Mouse (Mus musculus): ENCODE measurements around the gene Pp2d1. TPM values are rescaled to one million over a fixed set of nuclear protein-coding genes. Genes with fewer than 3 reads are reported as not detected.
A peak's percentile ranks its signal among the peaks of the same experiment; 100 is the strongest.

Gene Pp2d1
- polyA plus RNA-seq, 1 experiment from 2014 or later: 0.32 TPM

- Histone ChIP-seq H3K9me3 (ENCODE audit: control insufficient read depth, low read length) (no peaks in the 10 kb centered on the region), H3K4me1 (ENCODE audit: control insufficient read depth in 2 of 2, insufficient read depth in 2 of 2, low read length in 2 of 2) (peaks cover 17 to 45% of the 10 kb centered on the region in 2 experiments), H3K9ac (ENCODE audit: low read length) (peak overlapping the region; percentile 97), H3K4me2 (ENCODE audit: low read length) (peak overlapping the region; percentile 84), H3K36me3 (ENCODE audit: control insufficient read depth, insufficient read depth, low read length) (no peaks in the 10 kb centered on the region), H3K27ac (replicated peaks in 1 of 2; ENCODE audit: control insufficient read depth in 1 of 2, insufficient read depth in 1 of 2, low read depth in 2 of 2, low read length in 2 of 2) (peak overlapping the region; percentile 85 to 99), H3K27me3 (ENCODE audit: control insufficient read depth, insufficient read depth, low read length) (no peaks in the 10 kb centered on the region), H3K4me3 (ENCODE audit: control insufficient read depth in 1 of 2, insufficient read depth in 1 of 2, low read depth in 1 of 2, low read length in 2 of 2) (no peak overlapping the region; a peak in 1 of 4 replicates)
- WGBS: 7% methylated on average over 10 of the region's 10 CpGs
- ATAC-seq (ENCODE audit: insufficient number of reproducible peaks, insufficient read depth, low FRiP score, low read depth): no peak
Measured at GRCm38 (mm10) chr17:53570361-53570875, 31.2 kb upstream of the Pp2d1 start.

- peak overlapping the region; percentile 22 to 30; a peak in 3 of 4 replicates for H3K4me3 ChIP-seq (ENCODE audit: control insufficient read depth in 1 of 2, insufficient read depth in 1 of 2, low read depth in 1 of 2, low read length in 2 of 2)
- peak overlapping the region; percentile 97 for H3K9ac ChIP-seq (ENCODE audit: low read length)
- whole genome bisulfite sequencing: 22% methylated on average over 6 of the region's 6 CpGs
- H3K27me3 ChIP-seq (ENCODE audit: control insufficient read depth, insufficient read depth, low read length): no peaks in the 10 kb centered on the region
- H3K4me2 ChIP-seq (ENCODE audit: low read length): peak overlapping the region; percentile 84
- no peak for ATAC-seq (ENCODE audit: insufficient number of reproducible peaks, insufficient read depth, low FRiP score, low read depth)
- peak overlapping the region; percentile 85 to 99 for H3K27ac ChIP-seq (replicated peaks in 1 of 2; ENCODE audit: control insufficient read depth in 1 of 2, insufficient read depth in 1 of 2, low read depth in 2 of 2, low read length in 2 of 2)
- H3K9me3 ChIP-seq (ENCODE audit: control insufficient read depth, low read length): no peaks in the 10 kb centered on the region
- peaks cover 17 to 45% of the 10 kb centered on the region in 2 experiments for H3K4me1 ChIP-seq (ENCODE audit: control insufficient read depth in 2 of 2, insufficient read depth in 2 of 2, low read length in 2 of 2)
- H3K36me3 ChIP-seq (ENCODE audit: control insufficient read depth, insufficient read depth, low read length): no peaks in the 10 kb centered on the region
Measured at GRCm38 (mm10) chr17:53569829-53570228, 30.6 kb upstream of the Pp2d1 start.

GRCm38 (mm10) chr17:53568734-53569386, 29.6 kb upstream of the Pp2d1 start:
- Histone ChIP-seq H3K27ac (replicated peaks in 1 of 2; ENCODE audit: control insufficient read depth in 1 of 2, insufficient read depth in 1 of 2, low read depth in 2 of 2, low read length in 2 of 2) (peak overlapping the region; percentile 94 to 99), H3K27me3 (ENCODE audit: control insufficient read depth, insufficient read depth, low read length) (no peaks in the 10 kb centered on the region), H3K36me3 (ENCODE audit: control insufficient read depth, insufficient read depth, low read length) (no peaks in the 10 kb centered on the region), H3K9ac (ENCODE audit: low read length) (peak overlapping the region; percentile 97), H3K4me2 (ENCODE audit: low read length) (peak overlapping the region; percentile 84), H3K4me3 (ENCODE audit: control insufficient read depth in 1 of 2, insufficient read depth in 1 of 2, low read depth in 1 of 2, low read length in 2 of 2) (peak overlapping the region; percentile 87), H3K4me1 (ENCODE audit: control insufficient read depth in 2 of 2, insufficient read depth in 2 of 2, low read length in 2 of 2) (peaks cover 17 to 45% of the 10 kb centered on the region in 2 experiments), H3K9me3 (ENCODE audit: control insufficient read depth, low read length) (no peaks in the 10 kb centered on the region)
- ATAC-seq (ENCODE audit: insufficient number of reproducible peaks, insufficient read depth, low FRiP score, low read depth): no peak
- WGBS: 34% methylated on average over 8 of the region's 8 CpGs

GRCm38 (mm10) chr17:53568118-53568517, 28.9 kb upstream of the Pp2d1 start:
- peak overlapping the region; percentile 94 to 99 for H3K27ac ChIP-seq (replicated peaks in 1 of 2; ENCODE audit: control insufficient read depth in 1 of 2, insufficient read depth in 1 of 2, low read depth in 2 of 2, low read length in 2 of 2)
- ATAC-seq (ENCODE audit: insufficient number of reproducible peaks, insufficient read depth, low FRiP score, low read depth): peak; percentile 82
- peak overlapping the region; percentile 97 for H3K9ac ChIP-seq (ENCODE audit: low read length)
- peaks cover 13 to 40% of the 10 kb centered on the region in 2 experiments for H3K4me1 ChIP-seq (ENCODE audit: control insufficient read depth in 2 of 2, insufficient read depth in 2 of 2, low read length in 2 of 2)
- WGBS: 1% methylated on average over 15 of the region's 15 CpGs
- no peaks in the 10 kb centered on the region for H3K9me3 ChIP-seq (ENCODE audit: control insufficient read depth, low read length)
- H3K4me3 ChIP-seq (ENCODE audit: control insufficient read depth in 1 of 2, insufficient read depth in 1 of 2, low read depth in 1 of 2, low read length in 2 of 2): peak overlapping the region; percentile 87
- H3K27me3 ChIP-seq (ENCODE audit: control insufficient read depth, insufficient read depth, low read length): no peaks in the 10 kb centered on the region
- no peaks in the 10 kb centered on the region for H3K36me3 ChIP-seq (ENCODE audit: control insufficient read depth, insufficient read depth, low read length)
- peak overlapping the region; percentile 84 for H3K4me2 ChIP-seq (ENCODE audit: low read length)

- Histone ChIP-seq H3K4me1 (ENCODE audit: control insufficient read depth in 2 of 2, insufficient read depth in 2 of 2, low read length in 2 of 2) (peaks cover 13 to 35% of the 10 kb centered on the region in 2 experiments), H3K27ac (replicated peaks in 1 of 2; ENCODE audit: control insufficient read depth in 1 of 2, insufficient read depth in 1 of 2, low read depth in 2 of 2, low read length in 2 of 2) (peak overlapping the region; percentile 94 to 99), H3K4me2 (ENCODE audit: low read length) (peak overlapping the region; percentile 84), H3K36me3 (ENCODE audit: control insufficient read depth, insufficient read depth, low read length) (no peaks in the 10 kb centered on the region), H3K27me3 (ENCODE audit: control insufficient read depth, insufficient read depth, low read length) (no peaks in the 10 kb centered on the region), H3K9ac (ENCODE audit: low read length) (peak overlapping the region; percentile 97), H3K4me3 (ENCODE audit: control insufficient read depth in 1 of 2, insufficient read depth in 1 of 2, low read depth in 1 of 2, low read length in 2 of 2) (peak overlapping the region; percentile 87), H3K9me3 (ENCODE audit: control insufficient read depth, low read length) (no peaks in the 10 kb centered on the region)
- ATAC-seq (ENCODE audit: insufficient number of reproducible peaks, insufficient read depth, low FRiP score, low read depth): peak; percentile 54
- under 1% methylated on average over 54 of the region's 67 CpGs for WGBS
Measured at GRCm38 (mm10) chr17:53567346-53568101, 28.3 kb upstream of the Pp2d1 start.

GRCm38 (mm10) chr17:53566919-53567345, 27.7 kb upstream of the Pp2d1 start:
- H3K27ac ChIP-seq (replicated peaks in 1 of 2; ENCODE audit: control insufficient read depth in 1 of 2, insufficient read depth in 1 of 2, low read depth in 2 of 2, low read length in 2 of 2): peak overlapping the region; percentile 94 to 99
- H3K4me1 ChIP-seq (ENCODE audit: control insufficient read depth in 2 of 2, insufficient read depth in 2 of 2, low read length in 2 of 2): peaks cover 13 to 31% of the 10 kb centered on the region in 2 experiments
- peak overlapping the region; percentile 87 for H3K4me3 ChIP-seq (ENCODE audit: control insufficient read depth in 1 of 2, insufficient read depth in 1 of 2, low read depth in 1 of 2, low read length in 2 of 2)
- WGBS: 1% methylated on average over 23 of the region's 51 CpGs
- no peaks in the 10 kb centered on the region for H3K9me3 ChIP-seq (ENCODE audit: control insufficient read depth, low read length)
- H3K4me2 ChIP-seq (ENCODE audit: low read length): peak overlapping the region; percentile 84
- H3K9ac ChIP-seq (ENCODE audit: low read length): peak overlapping the region; percentile 97
- ATAC-seq (ENCODE audit: insufficient number of reproducible peaks, insufficient read depth, low FRiP score, low read depth): peak; percentile 60
- H3K27me3 ChIP-seq (ENCODE audit: control insufficient read depth, insufficient read depth, low read length): no peaks in the 10 kb centered on the region
- H3K36me3 ChIP-seq (ENCODE audit: control insufficient read depth, insufficient read depth, low read length): no peaks in the 10 kb centered on the region

GRCm38 (mm10) chr17:53566161-53566918, 27.1 kb upstream of the Pp2d1 start, which contains the start of gene Kat2b:
Gene Kat2b (plus strand): TSS chr17:53566861.
- H3K4me1 ChIP-seq (ENCODE audit: control insufficient read depth in 2 of 2, insufficient read depth in 2 of 2, low read length in 2 of 2): peaks cover 13 to 31% of the 10 kb centered on the region in 2 experiments
- H3K27ac ChIP-seq (replicated peaks in 1 of 2; ENCODE audit: control insufficient read depth in 1 of 2, insufficient read depth in 1 of 2, low read depth in 2 of 2, low read length in 2 of 2): peak within 1 kb of the TSS; percentile 94 to 99
- no peaks in the 10 kb centered on the region for H3K36me3 ChIP-seq (ENCODE audit: control insufficient read depth, insufficient read depth, low read length)
- 3% methylated on average over 20 of the region's 20 CpGs for WGBS
- ATAC-seq (ENCODE audit: insufficient number of reproducible peaks, insufficient read depth, low FRiP score, low read depth): no peak
- H3K27me3 ChIP-seq (ENCODE audit: control insufficient read depth, insufficient read depth, low read length): no peaks in the 10 kb centered on the region
- H3K4me3 ChIP-seq (ENCODE audit: control insufficient read depth in 1 of 2, insufficient read depth in 1 of 2, low read depth in 1 of 2, low read length in 2 of 2): peak within 1 kb of the TSS; percentile 87
- peak within 1 kb of the TSS; percentile 97 for H3K9ac ChIP-seq (ENCODE audit: low read length)
- H3K4me2 ChIP-seq (ENCODE audit: low read length): peak within 1 kb of the TSS; percentile 84
- H3K9me3 ChIP-seq (ENCODE audit: control insufficient read depth, low read length): no peaks in the 10 kb centered on the region
